Mouse (Mus musculus): ENCODE results near the gene Efcab11.

DNA sequence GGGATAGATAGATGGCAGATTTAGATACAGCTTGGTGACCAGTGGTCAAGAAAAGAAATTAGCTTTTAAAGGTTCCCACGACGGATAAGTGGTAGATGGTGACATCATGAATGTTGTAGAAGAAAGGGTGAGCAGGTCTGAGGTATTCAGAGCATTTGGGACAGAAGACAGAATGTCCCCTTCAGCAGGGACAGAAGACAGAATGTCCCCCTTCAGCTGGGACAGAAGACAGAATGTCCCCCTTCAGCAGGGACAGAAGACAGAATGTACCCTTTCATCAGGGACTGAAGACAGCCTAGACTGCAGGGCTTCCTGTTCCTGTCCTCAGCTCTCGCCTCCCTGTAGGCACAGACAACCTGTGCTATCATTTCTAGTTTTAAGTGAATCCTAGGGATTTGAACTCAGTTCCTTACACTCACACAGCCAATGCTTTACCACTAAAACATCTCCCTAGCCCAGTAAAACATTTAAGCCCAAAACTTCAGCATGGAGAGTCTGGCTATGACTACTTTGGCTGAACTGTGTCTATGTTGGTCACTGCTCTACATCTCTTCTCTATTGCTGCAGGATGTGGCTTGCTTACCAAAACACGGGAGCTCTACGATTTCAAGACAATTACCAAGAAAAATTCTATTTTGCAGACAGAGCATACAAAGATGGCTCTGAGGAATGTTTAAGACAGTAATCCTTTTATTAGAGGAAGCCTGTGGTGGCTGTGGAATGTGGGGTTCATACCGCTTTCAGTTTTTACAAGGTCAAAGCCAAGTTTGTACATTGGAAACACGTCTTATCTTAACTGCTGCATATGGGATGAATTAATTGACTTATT, 89.2 kb downstream of the Efcab11 start:
- TF ChIP-seq POLR2A (IDR thresholded peaks at IDR 0.05; ENCODE audit: low read depth, low read length), result no peak
- no peak for TF ChIP-seq CTCF (IDR thresholded peaks at IDR 0.05; ENCODE audit: extremely low read depth, insufficient read length, insufficient replicate concordance, low read depth, low read length)

Data from small intestine, adult 2 months (tissue).